Mouse (Mus musculus) midbrain, embryonic 10.5 days (tissue): ENCODE measurements at regions not wholly inside any gene's neighbourhood (a gene's known extent, or its start where the extent isn't known, plus 50 kb on each side); places are given as distances from the start of the nearest gene placed in this dataset.

Experiments
- DNase-seq: peaks from one replicate; pipeline ENCODE4 v3.0.0-alpha.2; 2017; ENCODE audit warnings: low spot score
- H3K27ac ChIP-seq: fragments of 300-500 bp; sonication (generic); replicated peaks from 2 replicates; pipeline ENCODE4 v1.5.1; 2016; ENCODE audit warnings: mild to moderate bottlenecking
- H3K27me3 ChIP-seq: fragments of 300-500 bp; sonication (generic); 2 replicates; pipeline ENCODE4 v1.6.1; 2016; ENCODE audit warnings: low read depth, mild to moderate bottlenecking; ENCODE audit not compliant: poor library complexity, severe bottlenecking
- H3K36me3 ChIP-seq: fragments of 300-500 bp; sonication (generic); 2 replicates; pipeline ENCODE4 v1.6.1; 2016; ENCODE audit warnings: mild to moderate bottlenecking, moderate library complexity
- H3K4me1 ChIP-seq: fragments of 300-500 bp; sonication (generic); 2 replicates; pipeline ENCODE4 v1.6.1; 2016
- H3K4me3 ChIP-seq: fragments of 300-500 bp; sonication (generic); 2 replicates; pipeline ENCODE4 v1.5.1; 2016; ENCODE audit warnings: mild to moderate bottlenecking, moderate library complexity
- H3K9me3 ChIP-seq: fragments of 300-500 bp; sonication (generic); replicated peaks from 2 replicates; pipeline ENCODE4 v1.6.1; 2016; ENCODE audit warnings: mild to moderate bottlenecking
- WGBS: fragments of 180-500 bp; shearing (Covaris S2); methylation state at CpG from one replicate; pipeline ENCODE4 v1.1.7; 2016; 5-methylcytosine and 5-hydroxymethylcytosine counted together

GRCm38 (mm10) chr12:50111246-50112044 is 537.5 kb downstream of the Prkd1 start:
- no peak overlapping the region for H3K27ac ChIP-seq
- 89% methylated on average over 9 of the region's 9 CpGs for WGBS
- peaks cover 70% of the 10 kb centered on the region for H3K27me3 ChIP-seq
- no peaks in the 10 kb centered on the region for H3K36me3 ChIP-seq
- peaks cover 9% of the 10 kb centered on the region for H3K4me1 ChIP-seq
- DNase-seq = no peak
- H3K9me3 ChIP-seq = no peaks in the 10 kb centered on the region
- H3K4me3 ChIP-seq = no peak overlapping the region

- H3K27ac ChIP-seq = no peak overlapping the region
- WGBS = 84% methylated on average over 7 of the region's 7 CpGs
Measured at GRCm38 (mm10) chr12:50112081-50112491, 536.8 kb downstream of the Prkd1 start.

GRCm38 (mm10) chr12:50115855-50116254 is 533.0 kb downstream of the Prkd1 start:
- Histone ChIP-seq H3K36me3 (no peaks in the 10 kb centered on the region), H3K27ac (peak overlapping the region; percentile 71), H3K4me3 (no peak overlapping the region), H3K4me1 (peaks cover 28% of the 10 kb centered on the region), H3K27me3 (peaks cover 75% of the 10 kb centered on the region), H3K9me3 (no peaks in the 10 kb centered on the region)
- DNase-seq = peak; percentile 37
- 25% methylated on average over 2 of the region's 2 CpGs for WGBS

More at GRCm38 (mm10) chr12:50112081-50112491, 536.8 kb downstream of the Prkd1 start:
- no peak overlapping the region for H3K4me3 ChIP-seq
- peaks cover 76% of the 10 kb centered on the region for H3K27me3 ChIP-seq
- no peaks in the 10 kb centered on the region for H3K9me3 ChIP-seq
- no peak for DNase-seq
- peaks cover 9% of the 10 kb centered on the region for H3K4me1 ChIP-seq
- H3K36me3 ChIP-seq = no peaks in the 10 kb centered on the region

GRCm38 (mm10) chr12:50118346-50118745 is 530.6 kb downstream of the Prkd1 start:
- H3K4me1 ChIP-seq = peaks cover 51% of the 10 kb centered on the region
- DNase-seq = no peak
- peaks cover 78% of the 10 kb centered on the region for H3K27me3 ChIP-seq

GRCm38 (mm10) chr12:50122145-50122544 is 526.8 kb downstream of the Prkd1 start:
- H3K9me3 ChIP-seq = no peaks in the 10 kb centered on the region
- peaks cover 42% of the 10 kb centered on the region for H3K4me1 ChIP-seq
- H3K4me3 ChIP-seq = no peak overlapping the region
- 49% methylated on average over 5 of the region's 5 CpGs for WGBS
- no peak overlapping the region for H3K27ac ChIP-seq
- no peaks in the 10 kb centered on the region for H3K36me3 ChIP-seq
- peaks cover 69% of the 10 kb centered on the region for H3K27me3 ChIP-seq
- DNase-seq = no peak

More at GRCm38 (mm10) chr12:50118346-50118745, 530.6 kb downstream of the Prkd1 start:
- no peak overlapping the region for H3K27ac ChIP-seq
- no peaks in the 10 kb centered on the region for H3K36me3 ChIP-seq
- no peaks in the 10 kb centered on the region for H3K9me3 ChIP-seq
- no peak overlapping the region for H3K4me3 ChIP-seq

- Histone ChIP-seq H3K4me3 (no peak overlapping the region), H3K9me3 (no peaks in the 10 kb centered on the region), H3K27me3 (peaks cover 61% of the 10 kb centered on the region), H3K27ac (no peak overlapping the region), H3K36me3 (no peaks in the 10 kb centered on the region), H3K4me1 (peaks cover 42% of the 10 kb centered on the region)
- DNase-seq = no peak
- 84% methylated on average over 1 of the region's 1 CpGs for WGBS
Measured at GRCm38 (mm10) chr12:50122971-50123370, 525.9 kb downstream of the Prkd1 start.

- Histone ChIP-seq H3K27me3 (no peaks in the 10 kb centered on the region), H3K4me1 (no peaks in the 10 kb centered on the region), H3K36me3 (no peaks in the 10 kb centered on the region), H3K9me3 (no peaks in the 10 kb centered on the region), H3K27ac (no peak overlapping the region), H3K4me3 (no peak overlapping the region)
- no peak for DNase-seq
- WGBS = 85% methylated on average over 9 of the region's 9 CpGs
Measured at GRCm38 (mm10) chr12:50158143-50158542, 490.8 kb downstream of the Prkd1 start.

- Histone ChIP-seq H3K36me3 (no peaks in the 10 kb centered on the region), H3K27me3 (no peaks in the 10 kb centered on the region), H3K4me3 (no peak overlapping the region), H3K27ac (no peak overlapping the region), H3K9me3 (no peaks in the 10 kb centered on the region), H3K4me1 (0 out of 2 replicates have a peak, but pooled peaks cover 5% of the 10 kb centered on the region)
- WGBS = 12% methylated on average over 1 of the region's 1 CpGs
- DNase-seq = no peak
Measured at GRCm38 (mm10) chr12:50187332-50187731, 461.6 kb downstream of the Prkd1 start.

GRCm38 (mm10) chr12:50190892-50191539 is 457.9 kb downstream of the Prkd1 start:
- H3K4me1 ChIP-seq = 0 out of 2 replicates have a peak, but pooled peaks cover 8% of the 10 kb centered on the region
- H3K36me3 ChIP-seq = no peaks in the 10 kb centered on the region
- no peaks in the 10 kb centered on the region for H3K9me3 ChIP-seq
- no peak for DNase-seq
- H3K4me3 ChIP-seq = no peak overlapping the region
- no peaks in the 10 kb centered on the region for H3K27me3 ChIP-seq
- H3K27ac ChIP-seq = no peak overlapping the region

GRCm38 (mm10) chr12:50191733-50192612 is 456.9 kb downstream of the Prkd1 start:
- Histone ChIP-seq H3K4me1 (0 out of 2 replicates have a peak, but pooled peaks cover 8% of the 10 kb centered on the region), H3K36me3 (no peaks in the 10 kb centered on the region), H3K27me3 (no peaks in the 10 kb centered on the region), H3K9me3 (no peaks in the 10 kb centered on the region), H3K27ac (no peak overlapping the region), H3K4me3 (no peak overlapping the region)
- WGBS = 83% methylated on average over 11 of the region's 11 CpGs
- DNase-seq = no peak

- DNase-seq = no peak
- H3K27ac ChIP-seq = no peak overlapping the region
Measured at GRCm38 (mm10) chr12:50193501-50193900, 455.4 kb downstream of the Prkd1 start.

GRCm38 (mm10) chr12:50194714-50195113 is 454.2 kb downstream of the Prkd1 start:
- H3K4me1 ChIP-seq = peaks cover 6% of the 10 kb centered on the region; the same call in 1 of the 2 replicates
- no peaks in the 10 kb centered on the region for H3K36me3 ChIP-seq
- no peak overlapping the region for H3K27ac ChIP-seq
- H3K4me3 ChIP-seq = no peak overlapping the region
- no peak for DNase-seq
- H3K27me3 ChIP-seq = no peaks in the 10 kb centered on the region
- no peaks in the 10 kb centered on the region for H3K9me3 ChIP-seq

More at GRCm38 (mm10) chr12:50193501-50193900, 455.4 kb downstream of the Prkd1 start:
- Histone ChIP-seq H3K36me3 (no peaks in the 10 kb centered on the region), H3K4me3 (no peak overlapping the region), H3K4me1 (peaks cover 6% of the 10 kb centered on the region; the same call in 1 of the 2 replicates), H3K27me3 (no peaks in the 10 kb centered on the region), H3K9me3 (no peaks in the 10 kb centered on the region)
- WGBS = 89% methylated on average over 3 of the region's 3 CpGs
